Mouse (Mus musculus): Measurements from ENCODE around the gene Tmem262.

DNA sequence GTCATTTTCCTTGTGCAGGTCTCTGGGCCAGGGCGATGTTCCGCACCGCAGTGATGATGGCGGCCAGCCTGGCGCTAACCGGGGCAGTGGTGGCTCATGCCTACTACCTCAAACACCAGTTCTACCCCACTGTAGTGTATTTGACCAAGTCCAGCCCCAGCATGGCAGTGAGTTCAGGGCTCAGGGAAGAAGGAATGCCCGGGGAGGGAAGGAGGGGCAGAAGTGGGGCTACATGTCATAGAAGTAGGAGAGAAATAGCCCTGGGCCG lies 32.0 kb upstream of the Tmem262 start:
- TF ChIP-seq CTCF (IDR thresholded peaks at IDR 0.05; ENCODE audit: low read depth) (no peak), EP300 (optimal IDR thresholded peaks at IDR 0.05) (no peak)

All from stomach, postnatal 0 days (tissue).